Mouse (Mus musculus): ENCODE measurements around the gene Slc8a3.

The Slc8a3 gene

GRCm38 (mm10) chr12:81235456-81236330 lies 97.3 kb downstream of the Slc8a3 start:
- DNase-seq: no peak

GRCm38 (mm10) chr12:81233746-81234380 lies 99.1 kb downstream of the Slc8a3 start:
- no peak for DNase-seq

GRCm38 (mm10) chr12:81227767-81228460 lies 105.1 kb downstream of the Slc8a3 start:
- no peak for DNase-seq

- DNase-seq: no peak
These were observed 106.4 kb downstream of the Slc8a3 start for GRCm38 (mm10) chr12:81226590-81226989.

GRCm38 (mm10) chr12:81225966-81226577 lies 106.9 kb downstream of the Slc8a3 start:
- no peak for DNase-seq

- no peak for DNase-seq
These were observed 108.1 kb downstream of the Slc8a3 start for GRCm38 (mm10) chr12:81224843-81225242.

- no peak for DNase-seq
These were observed 109.7 kb downstream of the Slc8a3 start for GRCm38 (mm10) chr12:81223276-81223675.

GRCm38 (mm10) chr12:81219339-81219738 lies 113.6 kb downstream of the Slc8a3 start:
- DNase-seq: no peak

GRCm38 (mm10) chr12:81208559-81208958 lies 124.4 kb downstream of the Slc8a3 start:
- no peak for DNase-seq

GRCm38 (mm10) chr12:81205619-81206560 lies 127.1 kb downstream of the Slc8a3 start:
- peak; percentile 32 to 39 for DNase-seq

- DNase-seq: no peak
These were observed 129.8 kb downstream of the Slc8a3 start for GRCm38 (mm10) chr12:81203226-81203625.

- DNase-seq: no peak
These were observed 133.6 kb downstream of the Slc8a3 start for GRCm38 (mm10) chr12:81199280-81199955.

GRCm38 (mm10) chr12:81197468-81198075 lies 135.4 kb downstream of the Slc8a3 start:
- no peak for DNase-seq

- no peak for DNase-seq
These were observed 139.0 kb downstream of the Slc8a3 start for GRCm38 (mm10) chr12:81193968-81194367.

GRCm38 (mm10) chr12:81189636-81190035 lies 143.3 kb downstream of the Slc8a3 start:
- no peak for DNase-seq

GRCm38 (mm10) chr12:81188996-81189395 lies 144.0 kb downstream of the Slc8a3 start:
- DNase-seq: no peak

GRCm38 (mm10) chr12:81188423-81188822 lies 144.6 kb downstream of the Slc8a3 start:
- DNase-seq: no peak

- DNase-seq: no peak
These were observed 146.3 kb downstream of the Slc8a3 start for GRCm38 (mm10) chr12:81186668-81187067.

GRCm38 (mm10) chr12:81186081-81186480 lies 146.9 kb downstream of the Slc8a3 start:
- no peak for DNase-seq

GRCm38 (mm10) chr12:81184967-81185366 lies 148.0 kb downstream of the Slc8a3 start:
- DNase-seq: no peak

GRCm38 (mm10) chr12:81182073-81182472 lies 150.9 kb downstream of the Slc8a3 start:
- peak; percentile 68 to 71 for DNase-seq
